Mouse (Mus musculus): Measurements from ENCODE around the gene Galnt13. TPM values are rescaled to one million over a fixed set of nuclear protein-coding genes. Genes with fewer than 3 reads are reported as not detected.
"Not testable (repeated sequence)": the region's sequence is repeated elsewhere in the genome, so short reads cannot be mapped to it uniquely, and the experiment has no call there.

Gene Galnt13
- total RNA-seq, 1 experiment from 2014 or later: not detected

DNA sequence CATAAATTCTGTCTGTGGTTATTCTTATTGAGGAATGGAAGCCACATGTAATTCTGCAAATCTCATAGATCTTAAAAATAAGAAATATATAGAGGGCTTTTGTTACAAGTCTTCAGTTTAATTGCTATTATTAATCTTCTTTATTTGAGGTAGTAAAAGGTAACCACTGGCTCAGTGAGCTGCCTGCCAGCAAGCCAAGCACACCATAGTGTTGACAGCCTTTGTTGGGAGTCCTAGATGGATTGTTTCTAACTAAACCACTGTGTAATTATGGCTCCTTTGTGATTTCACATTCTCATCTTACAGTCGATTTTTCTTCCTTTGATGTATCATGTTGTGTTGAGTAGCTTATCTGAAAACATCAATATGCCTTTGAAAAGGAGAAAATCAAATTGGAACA is 405.1 kb downstream of the Galnt13 start:
- ATAC-seq (ENCODE audit: extremely low read depth, insufficient number of reproducible peaks, low FRiP score, poor library complexity, severe bottlenecking): no peak

- no peak for ATAC-seq (ENCODE audit: extremely low read depth, insufficient number of reproducible peaks, low FRiP score, poor library complexity, severe bottlenecking)
These were observed 470.4 kb downstream of the Galnt13 start for GRCm38 (mm10) chr2:54906282-54907060.

GRCm38 (mm10) chr2:54915088-54915670 is 479.1 kb downstream of the Galnt13 start:
- ATAC-seq (ENCODE audit: extremely low read depth, insufficient number of reproducible peaks, low FRiP score, poor library complexity, severe bottlenecking): no peak

DNA sequence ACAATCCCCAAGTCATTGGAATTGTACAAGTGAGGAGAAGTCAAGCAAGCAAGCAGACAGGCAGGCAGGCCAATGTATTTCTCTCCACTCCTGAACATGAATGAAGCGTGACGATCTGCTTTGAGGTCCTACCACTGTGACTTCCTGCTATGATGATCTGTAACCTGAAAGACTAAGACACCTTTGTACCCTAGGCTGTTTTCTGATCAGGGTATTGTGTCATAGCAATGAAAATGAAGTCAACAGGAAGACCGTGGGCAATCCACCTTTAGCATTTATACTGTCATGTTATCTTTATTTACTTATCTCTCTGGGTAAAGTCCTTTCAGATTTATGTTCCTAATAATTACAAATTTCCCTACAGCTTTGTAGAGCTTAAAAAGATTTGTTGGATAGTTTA is 500.3 kb downstream of the Galnt13 start:
- no peak for ATAC-seq (ENCODE audit: extremely low read depth, insufficient number of reproducible peaks, low FRiP score, poor library complexity, severe bottlenecking)

DNA sequence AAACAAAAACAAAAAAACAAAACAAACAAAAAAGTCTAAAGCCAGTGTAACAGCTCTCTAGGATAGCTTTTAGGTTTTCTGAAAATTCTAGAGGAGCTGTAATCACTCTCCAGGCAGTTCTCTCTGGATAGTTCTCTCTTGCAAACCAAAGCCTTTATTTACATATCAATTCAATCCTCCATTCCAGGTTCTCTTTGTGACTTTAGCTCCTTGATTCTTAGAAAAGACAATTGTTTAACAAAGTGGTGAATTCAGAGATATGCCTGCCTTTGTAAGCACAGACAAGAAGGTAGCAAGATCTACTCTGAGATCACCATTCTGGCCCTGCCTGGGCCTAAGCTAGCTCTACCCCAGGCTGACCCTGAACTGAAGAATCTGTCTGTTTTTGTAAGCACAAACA is 501.2 kb downstream of the Galnt13 start:
- no peak for ATAC-seq (ENCODE audit: extremely low read depth, insufficient number of reproducible peaks, low FRiP score, poor library complexity, severe bottlenecking)

GRCm38 (mm10) chr2:54938075-54938474 is 502.0 kb downstream of the Galnt13 start:
- ATAC-seq (ENCODE audit: extremely low read depth, insufficient number of reproducible peaks, low FRiP score, poor library complexity, severe bottlenecking): no peak

DNA sequence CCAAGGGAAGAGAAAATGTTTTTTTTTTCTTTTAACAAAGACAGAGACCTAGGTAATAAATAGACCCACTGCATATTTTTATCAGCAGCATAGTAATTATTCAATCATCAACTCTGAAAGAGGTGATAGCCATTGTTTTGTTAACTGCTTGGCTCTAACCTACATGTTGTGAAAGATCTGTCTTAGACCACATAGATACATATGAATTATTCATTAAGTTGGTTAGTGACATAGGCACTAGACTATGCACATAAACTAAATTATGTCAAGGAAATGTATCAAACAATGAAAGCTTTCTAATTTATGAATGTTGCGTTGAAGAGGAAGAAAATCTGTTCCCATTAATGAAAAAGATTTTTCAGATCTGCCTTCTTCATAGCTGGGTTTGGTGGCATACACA is 507.3 kb downstream of the Galnt13 start:
- ATAC-seq (ENCODE audit: extremely low read depth, insufficient number of reproducible peaks, low FRiP score, poor library complexity, severe bottlenecking): no peak

- no peak for ATAC-seq (ENCODE audit: extremely low read depth, insufficient number of reproducible peaks, low FRiP score, poor library complexity, severe bottlenecking)
These were observed 547.7 kb downstream of the Galnt13 start for GRCm38 (mm10) chr2:54983839-54984238.

DNA sequence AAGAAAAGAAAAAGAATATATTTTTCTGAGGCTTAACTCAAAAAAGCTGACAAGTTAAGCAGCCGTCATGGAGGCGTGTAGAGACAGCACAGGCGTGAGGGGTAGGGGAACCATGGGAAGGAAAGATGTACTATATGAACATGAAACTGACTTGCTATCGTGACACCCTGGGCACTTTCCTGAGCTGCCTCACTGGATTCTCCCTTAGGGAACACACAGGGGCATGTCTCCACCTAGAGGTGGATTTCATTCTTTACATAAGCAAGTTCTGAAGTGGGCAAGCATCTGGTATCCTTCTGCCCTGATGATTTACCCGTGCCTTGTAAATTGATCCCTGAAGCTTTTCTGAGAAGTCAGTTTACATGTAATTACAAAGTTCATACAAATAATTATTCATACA is 586.4 kb downstream of the Galnt13 start:
- not testable (repeated sequence) for ATAC-seq (ENCODE audit: extremely low read depth, insufficient number of reproducible peaks, low FRiP score, poor library complexity, severe bottlenecking)

DNA sequence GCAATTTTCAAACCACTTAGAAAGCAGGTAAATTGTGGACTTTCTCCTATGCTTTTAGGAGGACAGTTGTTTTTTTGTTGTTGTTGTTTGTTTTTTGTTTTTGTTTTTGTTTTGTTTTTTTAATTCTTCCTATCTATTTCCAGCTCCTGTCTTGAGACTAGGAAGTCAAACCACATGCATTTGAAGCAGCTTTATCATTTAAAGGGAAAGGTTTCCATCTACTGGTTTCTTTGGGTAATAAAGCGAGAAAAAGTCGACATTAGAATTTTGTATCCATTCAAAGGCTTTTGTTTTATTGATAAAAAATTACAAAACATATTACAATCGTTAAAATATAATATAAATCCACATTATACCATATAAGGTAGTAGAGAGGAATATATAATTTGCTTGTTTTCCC is 598.5 kb downstream of the Galnt13 start:
- ATAC-seq (ENCODE audit: extremely low read depth, insufficient number of reproducible peaks, low FRiP score, poor library complexity, severe bottlenecking): no peak

GRCm38 (mm10) chr2:55065469-55066315 is 629.6 kb downstream of the Galnt13 start:
- no peak for ATAC-seq (ENCODE audit: extremely low read depth, insufficient number of reproducible peaks, low FRiP score, poor library complexity, severe bottlenecking)

- ATAC-seq (ENCODE audit: extremely low read depth, insufficient number of reproducible peaks, low FRiP score, poor library complexity, severe bottlenecking): no peak
These were observed 649.5 kb downstream of the Galnt13 start for GRCm38 (mm10) chr2:55085580-55085979.

DNA sequence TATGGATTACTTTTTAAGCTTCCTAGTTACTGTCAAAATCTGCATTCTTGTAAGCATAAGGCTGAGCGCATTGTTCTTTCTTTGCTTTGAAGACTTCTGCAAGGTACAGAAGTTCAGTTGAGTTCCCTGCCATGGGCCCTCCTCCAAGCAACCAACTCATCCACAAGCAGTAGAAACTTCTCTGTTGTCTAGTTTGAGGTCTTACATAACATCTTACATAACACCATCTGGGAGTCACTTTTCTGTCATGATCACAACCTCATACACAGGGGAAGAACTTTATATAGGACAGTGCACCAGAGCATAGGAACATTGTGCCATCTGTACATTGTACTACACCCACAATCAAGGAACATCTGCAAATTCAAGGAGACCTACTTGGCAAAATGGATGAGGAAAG is 651.9 kb downstream of the Galnt13 start:
- no peak for ATAC-seq (ENCODE audit: extremely low read depth, insufficient number of reproducible peaks, low FRiP score, poor library complexity, severe bottlenecking)

DNA sequence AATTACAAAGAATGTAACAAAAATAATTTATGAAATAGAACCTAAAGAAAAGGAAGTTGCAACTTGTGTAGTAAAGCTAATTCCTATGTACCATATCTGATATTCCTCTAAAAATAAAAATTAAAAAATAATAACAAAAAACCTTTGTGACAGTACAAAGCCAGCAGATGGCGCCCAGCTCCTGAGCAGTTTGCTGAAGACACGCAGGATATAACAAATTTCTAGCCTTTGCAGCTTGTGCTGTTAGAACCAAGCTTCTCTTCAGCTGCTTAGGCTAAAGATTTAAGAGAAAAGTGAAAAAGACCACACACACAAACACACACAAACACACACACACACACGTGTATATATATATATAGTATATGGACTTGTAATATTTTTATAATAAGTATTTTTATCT is 654.2 kb downstream of the Galnt13 start:
- ATAC-seq (ENCODE audit: extremely low read depth, insufficient number of reproducible peaks, low FRiP score, poor library complexity, severe bottlenecking): no peak

DNA sequence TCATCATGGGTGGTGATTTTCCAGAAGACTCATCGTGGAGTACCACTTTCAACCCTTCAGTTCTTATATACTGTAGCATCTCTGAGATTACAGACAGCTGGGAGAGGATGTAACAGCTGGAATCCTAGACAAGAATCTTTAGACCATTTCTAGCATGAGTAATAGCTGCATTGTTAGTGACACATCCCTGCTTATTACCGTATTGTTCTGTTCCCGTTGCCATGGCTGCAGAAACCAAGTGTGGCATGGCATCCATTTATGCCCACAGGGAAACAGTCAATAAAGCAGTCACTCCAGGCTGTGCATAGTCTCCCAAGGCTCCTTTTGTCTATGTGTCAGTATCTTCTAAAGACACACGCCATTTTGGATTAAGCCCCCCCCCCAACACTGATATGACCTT is 655.4 kb downstream of the Galnt13 start:
- ATAC-seq (ENCODE audit: extremely low read depth, insufficient number of reproducible peaks, low FRiP score, poor library complexity, severe bottlenecking): no peak

DNA sequence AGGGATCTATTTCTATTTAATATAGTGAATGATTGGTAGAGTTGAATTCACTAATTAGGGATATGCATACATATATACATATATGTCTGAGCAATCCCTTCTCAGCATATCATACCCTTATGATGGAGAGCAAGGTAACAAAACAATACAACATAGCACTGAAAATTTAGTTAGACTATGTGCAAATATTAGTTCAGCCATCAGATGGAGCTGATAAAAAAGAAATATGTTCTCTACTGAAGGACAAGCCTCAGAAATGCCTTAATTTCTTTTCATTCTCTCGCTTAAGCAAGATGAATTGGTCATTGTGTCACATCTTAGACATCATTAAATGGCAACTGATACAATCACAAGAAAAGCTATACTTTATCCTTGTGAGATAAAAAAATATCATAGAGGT is 663.0 kb downstream of the Galnt13 start:
- ATAC-seq (ENCODE audit: extremely low read depth, insufficient number of reproducible peaks, low FRiP score, poor library complexity, severe bottlenecking): no peak

GRCm38 (mm10) chr2:55101279-55101678 is 665.2 kb downstream of the Galnt13 start:
- no peak for ATAC-seq (ENCODE audit: extremely low read depth, insufficient number of reproducible peaks, low FRiP score, poor library complexity, severe bottlenecking)

DNA sequence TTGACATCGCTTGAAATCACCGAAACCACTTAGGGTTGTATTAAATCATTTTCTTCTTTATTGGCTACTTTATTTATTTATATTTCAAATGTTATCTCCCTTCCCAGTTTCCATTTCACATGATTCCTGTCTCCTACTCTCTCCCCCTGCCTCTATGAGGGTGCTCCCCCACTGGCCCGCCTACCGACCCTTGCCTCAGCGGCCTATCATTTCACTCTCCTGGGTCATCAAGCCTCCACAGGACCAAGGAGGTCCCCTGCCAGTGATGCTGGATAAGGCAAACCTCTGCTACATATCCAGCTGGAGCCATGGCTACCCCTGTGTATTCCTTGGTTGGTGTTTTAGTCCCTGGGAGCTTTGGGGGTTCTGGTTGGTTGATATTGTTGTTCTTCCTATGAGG is 667.4 kb downstream of the Galnt13 start:
- ATAC-seq (ENCODE audit: extremely low read depth, insufficient number of reproducible peaks, low FRiP score, poor library complexity, severe bottlenecking): no peak

DNA sequence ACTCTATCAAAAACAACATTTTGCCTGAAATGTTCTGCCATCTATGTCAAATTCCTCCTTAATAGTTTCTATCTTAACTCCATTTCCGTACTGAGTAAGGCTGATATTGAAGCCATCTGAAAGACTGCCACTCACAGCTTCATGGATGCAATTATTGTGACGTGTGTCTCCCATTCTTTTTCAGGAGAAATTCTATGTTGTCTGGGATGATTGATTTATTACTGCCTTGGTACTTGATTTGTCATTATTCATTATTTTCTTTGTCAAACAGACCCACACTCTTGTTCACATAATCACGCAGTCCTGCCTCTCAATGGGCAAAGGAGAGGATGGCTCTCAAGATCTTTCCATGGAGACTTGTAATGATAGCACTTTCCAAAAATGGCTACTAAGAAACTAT is 671.7 kb downstream of the Galnt13 start:
- no peak for ATAC-seq (ENCODE audit: extremely low read depth, insufficient number of reproducible peaks, low FRiP score, poor library complexity, severe bottlenecking)

DNA sequence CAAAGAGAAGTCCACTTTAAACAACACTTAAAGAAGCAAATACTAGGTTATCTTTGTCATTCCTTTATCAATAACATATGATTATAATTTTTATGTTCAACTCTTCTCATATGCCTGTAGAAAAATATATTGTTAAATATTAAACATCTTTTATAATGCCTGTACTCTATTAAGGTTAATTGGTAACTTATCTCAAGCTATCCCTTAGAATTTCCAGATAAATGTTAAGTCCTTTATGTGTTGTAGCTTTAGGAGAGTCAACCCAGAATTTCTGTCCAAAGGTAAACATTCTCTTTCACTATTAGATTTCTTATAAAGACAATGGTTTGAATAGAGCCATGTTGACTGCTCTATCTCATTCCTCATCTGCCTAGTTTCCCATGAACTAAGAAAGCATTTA is 717.0 kb downstream of the Galnt13 start:
- ATAC-seq (ENCODE audit: extremely low read depth, insufficient number of reproducible peaks, low FRiP score, poor library complexity, severe bottlenecking): no peak
